Comparison of ENCODE assay signal across 17 mouse cellular contexts in the genomic region with DNA sequence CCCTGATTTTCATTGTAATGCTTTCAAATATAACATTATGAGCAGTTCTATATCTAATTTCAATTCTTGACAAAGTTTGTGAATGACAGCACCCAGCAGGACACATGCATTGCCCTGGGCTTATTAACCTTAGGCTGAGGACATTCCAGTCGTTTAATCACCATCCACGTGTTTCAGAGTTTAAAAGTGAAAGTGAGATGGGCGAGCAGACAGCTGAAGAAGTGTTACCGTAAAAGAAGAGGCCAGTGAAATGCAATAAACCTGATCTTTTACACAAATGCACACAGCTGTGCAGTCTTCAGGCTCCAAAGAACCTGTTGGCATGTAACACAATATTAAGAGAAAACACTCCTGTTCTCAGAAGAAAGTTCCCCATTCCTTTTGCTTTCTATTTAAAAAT.
DNase-seq lines count a peak whose midpoint lies in the region; ATAC-seq and TF ChIP-seq lines count a peak whose summit lies in the region.
"Had no signal": no experiment of that assay in that cellular context is flagged by ENCODE, and none has a peak within 500 bp of the region (broad histone marks: within the 10 kb centered on the region; RNA-seq: fewer than 3 reads in every experiment).

No protein-coding gene starts in this region.

- no peaks in the 10 kb centered on the region for H3K36me3 ChIP-seq in heart, embryonic 16.5 days (ENCODE audit: control insufficient read depth, insufficient read depth)
- H3K36me3 ChIP-seq in megakaryocyte, embryonic 14.5 days (replicated peaks; ENCODE audit: low read length): no peaks in the 10 kb centered on the region
- H3K36me3 ChIP-seq in stomach, postnatal 0 days (ENCODE audit: control insufficient read depth, insufficient read depth, low read length): no peaks in the 10 kb centered on the region
- H3K36me3 ChIP-seq: forebrain, embryonic 10.5 days; hindbrain, embryonic 10.5 days; midbrain, embryonic 13.5 days had no signal

- no peaks in the 10 kb centered on the region for H3K9me3 ChIP-seq in heart, embryonic 16.5 days (replicated peaks; ENCODE audit: control insufficient read depth, low read length)
- H3K9me3 ChIP-seq in megakaryocyte, embryonic 14.5 days: no peaks in the 10 kb centered on the region
- no peaks in the 10 kb centered on the region for H3K9me3 ChIP-seq in stomach, postnatal 0 days (ENCODE audit: control insufficient read depth, low read length)
- H3K9me3 ChIP-seq: forebrain, embryonic 10.5 days; hindbrain, embryonic 10.5 days; midbrain, embryonic 13.5 days had no signal

- no peak for DNase-seq in heart, postnatal 36 days
- DNase-seq in forelimb bud, embryonic 11.5 days (ENCODE audit: low read depth, low spot score): peak; percentile 13
- DNase-seq in stomach, postnatal 0 days (ENCODE audit: low spot score): no peak
- no peak for DNase-seq in thymus, postnatal 0 days (ENCODE audit: low spot score)
- DNase-seq in frontal cortex, postnatal 25 days (ENCODE audit: low spot score in 2 of 2): no peak
- DNase-seq: cerebellum, adult 11 months; gastrocnemius, postnatal 10 days; kidney, postnatal 25 days; layer of hippocampus, postnatal 36 days; liver; lung, postnatal 10 days had no signal

- intact Hi-C loops in heart, postnatal 36 days (cut with DNase I): no loop called here

- H3K27me3 ChIP-seq in heart, embryonic 16.5 days (ENCODE audit: control insufficient read depth, insufficient read depth, low read length): no peaks in the 10 kb centered on the region
- no peaks in the 10 kb centered on the region for H3K27me3 ChIP-seq in megakaryocyte, embryonic 14.5 days (replicated peaks)
- H3K27me3 ChIP-seq in stomach, postnatal 0 days (ENCODE audit: control insufficient read depth, insufficient read depth, low read length): no peaks in the 10 kb centered on the region
- H3K27me3 ChIP-seq: midbrain, embryonic 13.5 days had no signal

- H3K4me2 ChIP-seq in heart, embryonic 16.5 days (ENCODE audit: low read depth, low read length): peak overlapping the region; percentile 57
- H3K4me2 ChIP-seq in stomach, postnatal 0 days (replicated peaks; ENCODE audit: low read depth): peak overlapping the region; percentile 37; the same call in 1 of the 2 replicates
- H3K4me2 ChIP-seq: midbrain, embryonic 13.5 days had no signal

- ATAC-seq in heart, embryonic 16.5 days (replicated peaks; ENCODE audit: extremely low read depth, insufficient read depth, low FRiP score): no peak
- no peak for ATAC-seq in megakaryocyte, adult 5-6 weeks (ENCODE audit: poor library complexity, severe bottlenecking)
- ATAC-seq in stomach, postnatal 0 days (ENCODE audit: low FRiP score, low TSS enrichment): no peak
- ATAC-seq: midbrain, embryonic 13.5 days had no signal

- H3K4me3 ChIP-seq in heart, embryonic 16.5 days (ENCODE audit: low read length): peak overlapping the region; percentile 34
- peak overlapping the region; percentile 42 for H3K4me3 ChIP-seq in megakaryocyte, embryonic 14.5 days (replicated peaks)
- H3K4me3 ChIP-seq in stomach, postnatal 0 days (ENCODE audit: low read depth, low read length): no peak overlapping the region
- H3K4me3 ChIP-seq: forebrain, embryonic 10.5 days; hindbrain, embryonic 10.5 days; midbrain, embryonic 13.5 days had no signal

- WGBS in heart, embryonic 16.5 days: 44% methylated on average over 4 of the region's 4 CpGs
- WGBS in stomach, postnatal 0 days: 41% methylated on average over 4 of the region's 4 CpGs

- H3K27ac ChIP-seq in heart, embryonic 16.5 days (ENCODE audit: low read length): no peak overlapping the region
- H3K27ac ChIP-seq in stomach, postnatal 0 days (replicated peaks): no peak overlapping the region
- H3K27ac ChIP-seq: forebrain, embryonic 10.5 days; hindbrain, embryonic 10.5 days; midbrain, embryonic 13.5 days had no signal

- H3K9ac ChIP-seq in heart, embryonic 16.5 days (ENCODE audit: low read length): peak overlapping the region; percentile 46; the same call in 1 of the 2 replicates
- H3K9ac ChIP-seq in stomach, postnatal 0 days (ENCODE audit: low read length): no peak overlapping the region
- H3K9ac ChIP-seq: midbrain, embryonic 13.5 days had no signal

- no peak for TF ChIP-seq EP300 in stomach, postnatal 0 days (optimal IDR thresholded peaks at IDR 0.05)

- no peaks in the 10 kb centered on the region for H3K4me1 ChIP-seq in heart, embryonic 16.5 days (ENCODE audit: control insufficient read depth, insufficient read depth, low read length)
- H3K4me1 ChIP-seq in megakaryocyte, embryonic 14.5 days: no peaks in the 10 kb centered on the region
- no peaks in the 10 kb centered on the region for H3K4me1 ChIP-seq in stomach, postnatal 0 days (replicated peaks; ENCODE audit: control insufficient read depth, insufficient read depth)
- H3K4me1 ChIP-seq: hindbrain, embryonic 10.5 days; midbrain, embryonic 13.5 days had no signal

- TF ChIP-seq CTCF in stomach, postnatal 0 days (IDR thresholded peaks at IDR 0.05; ENCODE audit: low read depth): no peak
